Mouse (Mus musculus): Measurements from ENCODE around the gene Lsr. TPM values are rescaled to one million over a fixed set of nuclear protein-coding genes. Genes with fewer than 3 reads are reported as not detected.

Lsr gene
- polyA plus RNA-seq, 1 experiment, result 2.1 TPM

DNA sequence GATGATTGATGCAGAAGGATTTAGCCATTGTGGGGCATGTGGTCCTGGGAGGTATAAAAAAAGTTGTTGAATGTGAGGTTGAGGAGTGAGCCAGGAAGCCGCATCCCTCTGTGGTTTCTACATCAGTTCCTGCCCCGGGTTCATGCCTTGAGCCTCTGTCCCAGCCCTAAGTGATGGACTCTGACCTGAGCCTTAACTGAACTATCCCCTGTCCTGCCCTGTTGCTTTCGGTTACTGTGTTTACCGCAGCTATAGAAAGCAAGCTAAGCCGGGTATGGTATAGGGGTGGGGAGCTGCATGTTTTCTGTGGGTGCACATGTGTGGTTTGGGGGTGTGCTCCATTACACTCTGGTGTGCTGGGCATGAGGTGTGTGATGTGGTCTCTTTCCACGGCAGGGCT, 63.5 kb downstream of the Lsr start:
- peaks cover 77% of the 10 kb centered on the region for H3K27me3 ChIP-seq (replicated peaks)
- peaks cover 21% of the 10 kb centered on the region for H3K4me1 ChIP-seq
- no peak overlapping the region for H3K4me3 ChIP-seq (replicated peaks)
- TF ChIP-seq GATA1 (IDR thresholded peaks at IDR 0.05; ENCODE audit: borderline replicate concordance, low read length) (no peak), FLI1 (IDR thresholded peaks at IDR 0.05; ENCODE audit: low read length) (no peak)
- H3K9me3 ChIP-seq, result no peaks in the 10 kb centered on the region
- H3K36me3 ChIP-seq (replicated peaks; ENCODE audit: low read length), result no peaks in the 10 kb centered on the region

GRCm38 (mm10) chr7:30908992-30909431, 64.3 kb downstream of the Lsr start:
- Histone ChIP-seq H3K4me1 (peaks cover 21% of the 10 kb centered on the region), H3K36me3 (replicated peaks; ENCODE audit: low read length) (no peaks in the 10 kb centered on the region), H3K4me3 (replicated peaks) (peak overlapping the region; percentile 86), H3K27me3 (replicated peaks) (peaks cover 72% of the 10 kb centered on the region), H3K9me3 (no peaks in the 10 kb centered on the region)
- TF ChIP-seq FLI1 (IDR thresholded peaks at IDR 0.05; ENCODE audit: low read length) (no peak), GATA1 (IDR thresholded peaks at IDR 0.05; ENCODE audit: borderline replicate concordance, low read length) (no peak)

DNA sequence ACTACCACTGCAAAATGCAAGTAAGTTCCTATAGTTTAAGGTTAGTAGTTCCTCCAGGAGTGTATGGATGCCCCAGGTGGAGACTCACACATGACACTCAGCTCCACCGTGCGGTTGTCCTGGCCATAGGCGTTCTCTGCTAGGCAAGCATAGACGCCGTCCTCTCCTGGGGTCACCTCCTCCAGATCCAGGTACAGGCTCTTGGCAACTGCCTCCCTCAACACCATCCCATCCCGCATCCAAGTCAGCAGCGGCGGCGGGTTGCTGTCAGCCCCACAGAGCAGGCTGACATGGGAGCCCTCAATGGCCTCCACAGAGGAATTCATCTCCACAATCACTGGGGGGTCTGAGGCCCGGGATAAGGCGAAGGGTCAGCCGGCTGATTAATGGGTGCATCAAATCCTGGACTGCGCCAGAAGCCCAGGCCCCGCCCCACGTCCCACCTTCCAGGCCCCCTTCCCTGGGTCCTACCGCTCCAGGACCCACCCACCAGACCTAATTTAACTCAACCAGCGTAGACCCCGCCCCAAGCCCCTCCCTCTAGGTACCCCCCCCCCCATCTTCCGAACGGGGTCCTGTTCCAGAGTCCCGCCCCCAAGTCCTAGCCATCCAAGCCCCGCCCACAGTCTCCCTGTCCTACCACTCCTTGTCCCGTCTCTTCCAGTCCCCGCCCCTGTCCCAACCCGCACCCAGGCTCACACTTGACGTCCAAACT, 64.8 kb downstream of the Lsr start:
- no peaks in the 10 kb centered on the region for H3K36me3 ChIP-seq (replicated peaks; ENCODE audit: low read length)
- no peaks in the 10 kb centered on the region for H3K9me3 ChIP-seq
- H3K27me3 ChIP-seq (replicated peaks), result peaks cover 70% of the 10 kb centered on the region
- peak overlapping the region; percentile 86 for H3K4me3 ChIP-seq (replicated peaks)
- TF ChIP-seq GATA1 (IDR thresholded peaks at IDR 0.05; ENCODE audit: borderline replicate concordance, low read length), result no peak
- TF ChIP-seq FLI1 (IDR thresholded peaks at IDR 0.05; ENCODE audit: low read length), result no peak
- H3K4me1 ChIP-seq, result peaks cover 26% of the 10 kb centered on the region

Other genes starting within 250 kb of the Lsr start
- 25.4 and 46.3 TPM in 2 replicates for gene Tmem147, start 243.9 kb downstream of the Lsr start, polyA plus RNA-seq (2012; ENCODE audit: insufficient read depth, low replicate concordance)
- gene Gapdhs, start 229.8 kb downstream of the Lsr start, polyA plus RNA-seq (2012; ENCODE audit: insufficient read depth, low replicate concordance), result not detected in 2 replicates
- 0.21 TPM in 1 of 2 replicates, not detected in the other for gene Sbsn, start 222.0 kb downstream of the Lsr start, polyA plus RNA-seq (2012; ENCODE audit: insufficient read depth, low replicate concordance)
- gene Dmkn, start 209.7 kb downstream of the Lsr start, polyA plus RNA-seq (2012; ENCODE audit: insufficient read depth, low replicate concordance), result not detected in 2 replicates
- not detected in 2 replicates for gene Krtdap, start 185.6 kb downstream of the Lsr start, polyA plus RNA-seq (2012; ENCODE audit: insufficient read depth, low replicate concordance)
- gene Ffar2, start 149.7 kb downstream of the Lsr start, polyA plus RNA-seq (2012; ENCODE audit: insufficient read depth, low replicate concordance), result 5.8 and 8.9 TPM in 2 replicates
- not detected in 2 replicates for gene Ffar3, start 117.3 kb downstream of the Lsr start, polyA plus RNA-seq (2012; ENCODE audit: insufficient read depth, low replicate concordance)
- 0.16 TPM in 1 of 2 replicates, not detected in the other for gene Ffar1, start 111.9 kb downstream of the Lsr start, polyA plus RNA-seq (2012; ENCODE audit: insufficient read depth, low replicate concordance)
- gene Cd22, start 93.1 kb downstream of the Lsr start, polyA plus RNA-seq (2012; ENCODE audit: insufficient read depth, low replicate concordance), result 0.03 TPM in 1 of 2 replicates, not detected in the other
- 1.2 TPM in 1 of 2 replicates, not detected in the other for gene Mag, start 58.6 kb downstream of the Lsr start, polyA plus RNA-seq (2012; ENCODE audit: insufficient read depth, low replicate concordance)
- gene Hamp2, start 48.8 kb downstream of the Lsr start, polyA plus RNA-seq (2012; ENCODE audit: insufficient read depth, low replicate concordance), result not detected in 2 replicates
- gene Hamp, start 29.4 kb downstream of the Lsr start, polyA plus RNA-seq (2012; ENCODE audit: insufficient read depth, low replicate concordance), result not detected in 2 replicates
- gene Usf2, start 16.7 kb downstream of the Lsr start, polyA plus RNA-seq (2012; ENCODE audit: insufficient read depth, low replicate concordance), result 122 and 127 TPM in 2 replicates
- gene Fam187b, start 326 bp upstream of the Lsr start, polyA plus RNA-seq (2012; ENCODE audit: insufficient read depth, low replicate concordance), result not detected in 2 replicates
- 2,043 and 2,688 TPM in 2 replicates for gene Fxyd5, start 69.0 kb upstream of the Lsr start, polyA plus RNA-seq (2012; ENCODE audit: insufficient read depth, low replicate concordance)
- 1.0 TPM in 1 of 2 replicates, not detected in the other for gene Fxyd7, start 78.0 kb upstream of the Lsr start, polyA plus RNA-seq (2012; ENCODE audit: insufficient read depth, low replicate concordance)
- gene Fxyd1, start 83.7 kb upstream of the Lsr start, polyA plus RNA-seq (2012; ENCODE audit: insufficient read depth, low replicate concordance), result not detected in 2 replicates
- 0.23 and 0.67 TPM in 2 replicates for gene Lgi4, start 85.9 kb upstream of the Lsr start, polyA plus RNA-seq (2012; ENCODE audit: insufficient read depth, low replicate concordance)
- gene Fxyd3, start 103.2 kb upstream of the Lsr start, polyA plus RNA-seq (2012; ENCODE audit: insufficient read depth, low replicate concordance), result not detected in 2 replicates
- 1.8 TPM in 1 of 2 replicates, not detected in the other for gene Hpn, start 141.8 kb upstream of the Lsr start, polyA plus RNA-seq (2012; ENCODE audit: insufficient read depth, low replicate concordance)
- 8.8 and 28.4 TPM in 2 replicates for gene Scn1b, start 153.5 kb upstream of the Lsr start, polyA plus RNA-seq (2012; ENCODE audit: insufficient read depth, low replicate concordance)
- gene Gramd1a, start 182.4 kb upstream of the Lsr start, polyA plus RNA-seq (2012; ENCODE audit: insufficient read depth, low replicate concordance), result 122 and 287 TPM in 2 replicates

All from megakaryocyte, embryonic 14.5 days (primary cell).